Mouse (Mus musculus) MEL (cell line): Measurements from ENCODE around the gene Egfl8.

Experiments
- CTCF ChIP-seq, 3 experiments: IDR thresholded peaks in 2 of 3; conservative IDR thresholded peaks in 1 of 3; 2 replicates each; pipeline ENCODE4 v1.5.1; 2011 to 2012; ENCODE audit warnings: low read length in 3 of 3, low read depth in 2 of 3, mild to moderate bottlenecking in 2 of 3, improper control_type of control experiment in 1 of 3, inconsistent platforms in 1 of 3, mixed read lengths in 1 of 3, moderate library complexity in 1 of 3; ENCODE audit not compliant: control insufficient read depth in 1 of 3, insufficient read depth in 1 of 3, poor library complexity in 1 of 3, severe bottlenecking in 1 of 3
- JUND ChIP-seq: IDR thresholded peaks from 2 replicates; pipeline ENCODE4 v1.6.1; 2011; ENCODE audit warnings: low read depth, mild to moderate bottlenecking, improper control_type of control experiment, low read length
- MAX ChIP-seq: IDR thresholded peaks from 2 replicates; pipeline ENCODE4 v1.6.1; 2011; ENCODE audit warnings: low read length, improper control_type of control experiment
- POLR2A ChIP-seq, 2 experiments: IDR thresholded peaks; 2 replicates each; pipeline ENCODE4 v1.6.1; 2011 to 2012; ENCODE audit warnings: low read length in 2 of 2, mild to moderate bottlenecking in 2 of 2, control low read depth in 1 of 2, improper control_type of control experiment in 1 of 2, low read depth in 1 of 2, moderate library complexity in 1 of 2; ENCODE audit not compliant: control insufficient read depth in 1 of 2, insufficient read depth in 1 of 2, poor library complexity in 1 of 2
- SMC3 ChIP-seq: IDR thresholded peaks from 2 replicates; pipeline ENCODE4 v1.6.1; 2011; ENCODE audit warnings: low read depth, low read length, improper control_type of control experiment
- USF1 ChIP-seq: IDR thresholded peaks from 2 replicates; pipeline ENCODE4 v1.6.1; 2014; ENCODE audit warnings: low read depth, mild to moderate bottlenecking, inconsistent platforms, low read length, improper control_type of control experiment, moderate library complexity

- TF ChIP-seq POLR2A (IDR thresholded peaks at IDR 0.05; ENCODE audit: control insufficient read depth in 1 of 2, insufficient read depth in 1 of 2, low read depth in 1 of 2, low read length in 2 of 2, poor library complexity in 1 of 2) (peak; percentile 68 to 72; a peak in 3 of 4 replicates), MAX (no peak), JUND (no peak), USF1 (no peak), CTCF (IDR thresholded peaks at IDR 0.05 in 2 of 3, conservative IDR thresholded peaks at IDR 0.05 in 1 of 3; ENCODE audit: control insufficient read depth in 1 of 3, insufficient read depth in 1 of 3, low read depth in 2 of 3, low read length in 3 of 3, poor library complexity in 1 of 3, severe bottlenecking in 1 of 3) (no peak), SMC3 (no peak)
Measured at GRCm38 (mm10) chr17:34644608-34645007, 28.8 kb upstream of the Egfl8 start, which contains the start of gene Fkbpl.
